Mouse (Mus musculus): ENCODE data around the gene Ptcd2.

DNA sequence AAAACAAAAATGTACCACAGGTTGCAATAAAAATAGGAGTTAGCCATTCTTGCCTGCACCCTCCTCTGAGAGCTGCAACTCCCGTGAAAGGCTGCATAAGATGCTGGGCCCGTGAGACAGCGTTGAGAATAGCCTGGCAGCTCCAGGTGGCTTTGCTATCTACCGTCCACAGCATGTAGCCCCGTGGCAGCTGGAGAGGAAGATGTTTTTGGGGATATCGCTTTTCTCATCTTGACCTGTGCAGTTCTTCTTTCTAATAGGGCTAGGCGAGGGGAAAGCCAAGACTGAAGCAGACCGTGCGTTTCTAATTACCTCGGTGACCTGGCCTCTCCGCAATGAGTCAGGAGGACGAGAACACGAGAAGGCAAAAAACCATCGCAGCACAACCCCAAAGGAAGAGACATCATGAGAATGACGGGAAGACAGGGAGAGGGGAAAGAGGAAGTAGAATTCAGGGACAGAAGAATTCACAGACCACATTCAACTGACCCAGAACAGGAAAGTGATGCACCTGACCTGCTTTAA is 29.8 kb downstream of the Ptcd2 start:
- TF ChIP-seq CTCF (IDR thresholded peaks at IDR 0.05; ENCODE audit: low read depth) (no peak), EP300 (IDR thresholded peaks at IDR 0.05; ENCODE audit: low read depth) (no peak)
